Mouse (Mus musculus) kidney, adult 2 months (tissue): ENCODE data around the gene Plxnb1.

Source experiments
- CTCF ChIP-seq: fragments of 200-500 bp; conservative IDR thresholded peaks from 2 replicates; pipeline ENCODE4 v1.5.1; 2011; ENCODE audit warnings: low read depth, mild to moderate bottlenecking, control low read depth, low read length, moderate library complexity, mixed read lengths; ENCODE audit not compliant: insufficient read depth, insufficient read length
- POLR2A ChIP-seq: fragments of 200-500 bp; IDR thresholded peaks from one replicate; pipeline ENCODE4 v1.6.1; 2011; ENCODE audit warnings: low read depth, low read length, control low read depth

GRCm38 (mm10) chr9:109059136-109059903 lies 35.9 kb upstream of the Plxnb1 start, which contains the start of gene Trex1:
- peak; percentile 96 for TF ChIP-seq CTCF
- TF ChIP-seq POLR2A, result peak; percentile 94
